Mouse (Mus musculus) left cerebral cortex, adult 18-20 months (tissue): ENCODE measurements at regions not wholly inside any gene's neighbourhood (a gene's known extent, or its start where the extent isn't known, plus 50 kb on each side); places are given as distances from the start of the nearest gene placed in this dataset.

Experiments used
- DNase-seq, 2 experiments: peaks; one replicate each; pipeline ENCODE4 v3.0.0; 2021 to 2022; ENCODE audit warnings: low spot score in 2 of 2, mixed read lengths in 1 of 2

- no peak for DNase-seq
These were observed 1278.1 kb downstream of the Stim2 start for GRCm38 (mm10) chr5:55276265-55276837.

GRCm38 (mm10) chr5:55293301-55293700, 1295.0 kb downstream of the Stim2 start:
- peak; percentile 4 to 25 for DNase-seq

DNA sequence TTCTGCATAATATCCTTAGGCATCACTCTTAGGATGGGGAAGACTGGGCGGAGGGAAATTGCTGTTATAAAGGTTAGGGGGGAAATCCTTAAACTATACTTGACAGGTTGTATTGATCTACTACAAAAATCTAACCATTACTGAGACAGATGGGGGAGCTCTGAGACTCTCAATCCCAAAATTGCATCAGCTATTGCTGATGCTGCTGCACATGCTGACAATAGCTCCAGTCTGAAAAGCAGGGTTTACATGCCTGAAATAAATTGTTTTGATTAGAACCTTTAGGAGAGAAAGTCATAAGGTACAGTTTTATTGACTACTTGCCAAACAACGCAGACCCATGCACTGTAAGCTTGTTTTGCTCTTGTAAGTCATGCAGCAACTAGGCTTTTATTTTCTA, 1295.7 kb downstream of the Stim2 start:
- no peak for DNase-seq

- DNase-seq, result no peak
These were observed 1296.5 kb downstream of the Stim2 start for GRCm38 (mm10) chr5:55294781-55295180.

GRCm38 (mm10) chr5:55301538-55301937, 1303.2 kb downstream of the Stim2 start:
- DNase-seq, result no peak

GRCm38 (mm10) chr5:55345968-55346367, 1347.7 kb downstream of the Stim2 start:
- peak in 1 of 2 experiments; percentile 7 for DNase-seq

DNA sequence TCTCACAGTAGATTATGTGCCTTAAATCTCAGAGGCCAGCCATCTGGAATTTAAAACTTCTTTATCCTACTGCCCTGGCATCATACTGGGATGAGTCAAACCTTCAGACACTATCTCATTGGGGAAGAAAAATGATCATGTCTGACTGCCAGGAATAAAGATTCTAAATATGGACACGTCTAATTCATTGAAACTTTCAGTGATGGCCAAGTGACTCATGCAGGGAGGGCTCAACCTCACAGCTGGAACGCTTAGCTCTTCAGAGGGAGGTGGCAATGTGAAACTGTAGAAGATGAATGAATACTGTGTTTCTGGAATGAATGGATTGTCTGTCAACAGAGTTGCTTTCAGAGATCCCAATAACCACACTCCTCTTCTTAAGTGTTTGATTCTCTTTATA, 1357.2 kb downstream of the Stim2 start:
- peak in 1 of 2 experiments; percentile 12 for DNase-seq

DNA sequence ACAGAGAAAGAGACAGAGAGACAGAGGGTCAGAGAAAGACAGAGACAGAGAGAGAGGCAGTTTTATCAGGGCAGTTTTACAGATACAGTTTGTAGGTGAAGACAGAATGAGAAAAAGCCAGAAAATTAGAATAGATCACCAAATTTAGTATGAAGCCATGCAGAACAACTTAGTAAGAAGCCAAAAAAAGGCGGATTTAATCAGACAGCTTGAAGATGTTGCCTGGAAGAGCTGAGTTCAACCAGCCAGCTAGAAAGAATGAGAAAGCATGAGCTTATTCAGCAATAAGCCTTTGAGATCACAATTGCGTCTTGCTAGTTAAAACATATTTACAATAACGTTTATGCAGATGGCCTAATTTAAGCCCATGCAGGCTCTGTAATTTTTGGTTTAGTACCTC, 1376.0 kb downstream of the Stim2 start:
- DNase-seq, result no peak

GRCm38 (mm10) chr5:55390846-55391245, 1392.5 kb downstream of the Stim2 start:
- DNase-seq, result no peak

DNA sequence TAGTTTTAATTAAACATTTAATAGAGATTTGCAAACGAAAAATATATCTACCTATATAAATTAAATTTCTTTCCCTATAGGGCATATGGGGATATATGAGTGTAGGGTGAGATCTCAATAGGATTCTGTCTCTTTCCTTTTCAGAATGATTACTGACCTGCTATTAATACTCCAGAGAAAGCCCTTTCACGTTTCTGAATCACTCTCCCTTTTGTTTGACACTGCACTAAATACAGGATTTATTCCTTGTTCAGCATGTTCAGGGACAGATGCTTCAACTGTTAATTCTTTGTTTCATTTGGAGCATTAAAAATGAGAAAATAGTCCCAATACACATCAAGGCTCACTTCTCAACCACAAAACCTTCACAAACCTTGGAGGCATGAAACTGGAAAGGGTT, 1397.7 kb downstream of the Stim2 start:
- DNase-seq, result no peak

DNA sequence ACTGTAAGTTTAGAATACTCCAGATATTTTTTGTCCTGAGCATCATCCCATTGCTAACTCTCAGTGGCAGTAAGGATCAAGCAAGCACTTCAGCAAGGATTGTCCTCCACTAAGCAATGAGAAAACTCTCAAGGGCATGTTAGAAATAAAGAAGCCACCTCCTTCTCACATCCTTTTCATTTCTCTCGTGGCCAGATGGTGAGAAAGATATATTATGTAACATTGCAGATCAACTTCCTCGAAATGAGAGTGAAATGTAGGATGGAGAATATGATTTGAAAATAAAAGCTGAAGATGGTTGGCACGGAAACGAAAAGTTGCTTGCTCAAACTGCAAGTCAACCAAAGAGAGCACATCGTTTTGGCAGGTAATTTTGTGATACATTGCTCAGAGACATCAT, 1417.8 kb downstream of the Stim2 start:
- DNase-seq, result peak; percentile 12 to 29

GRCm38 (mm10) chr5:55439158-55439557, 1440.9 kb downstream of the Stim2 start:
- DNase-seq, result no peak

GRCm38 (mm10) chr5:55449064-55449463, 1450.8 kb downstream of the Stim2 start:
- DNase-seq, result peak in 1 of 2 experiments; percentile 34
